Mouse (Mus musculus) megakaryocyte, embryonic 14.5 days (primary cell): ENCODE data around the gene Exoc3l. TPM values are rescaled to one million over a fixed set of nuclear protein-coding genes. Genes with fewer than 3 reads are reported as not detected.

ENCODE experiments used
- H3K27me3 ChIP-seq: replicated peaks from 2 replicates; pipeline ENCODE3; 2012; ENCODE audit warnings: inconsistent platforms
- H3K36me3 ChIP-seq: replicated peaks from 2 replicates; pipeline ENCODE3; 2012; ENCODE audit warnings: low read length, inconsistent platforms, mixed read lengths
- H3K4me1 ChIP-seq: 2 replicates; pipeline ENCODE4 v1.6.1; 2012; ENCODE audit warnings: inconsistent platforms
- H3K4me3 ChIP-seq: replicated peaks from 2 replicates; pipeline ENCODE3; 2012; ENCODE audit warnings: moderate library complexity, mild to moderate bottlenecking, inconsistent platforms
- H3K9me3 ChIP-seq: 2 replicates; pipeline ENCODE4 v1.6.1; 2012; ENCODE audit warnings: inconsistent platforms
- FLI1 ChIP-seq: IDR thresholded peaks from 2 replicates; pipeline ENCODE4 v1.6.1; 2012; ENCODE audit warnings: low read length, inconsistent platforms, mixed read lengths
- GATA1 ChIP-seq: IDR thresholded peaks from 3 replicates; pipeline ENCODE4 v1.6.1; 2012; ENCODE audit warnings: mixed read lengths, low read length, inconsistent platforms, borderline replicate concordance
- polyA plus RNA-seq: library from polyadenylated mRNA; stranded (reverse); fragments of >175 nt; gene quantifications from 2 replicates; pipeline ENCODE4 v1.2.3, GENCODE M21; 2012; ENCODE audit warnings: low replicate concordance; ENCODE audit not compliant: insufficient read depth

Exoc3l gene
- polyA plus RNA-seq, 1 experiment = 76.3 TPM

DNA sequence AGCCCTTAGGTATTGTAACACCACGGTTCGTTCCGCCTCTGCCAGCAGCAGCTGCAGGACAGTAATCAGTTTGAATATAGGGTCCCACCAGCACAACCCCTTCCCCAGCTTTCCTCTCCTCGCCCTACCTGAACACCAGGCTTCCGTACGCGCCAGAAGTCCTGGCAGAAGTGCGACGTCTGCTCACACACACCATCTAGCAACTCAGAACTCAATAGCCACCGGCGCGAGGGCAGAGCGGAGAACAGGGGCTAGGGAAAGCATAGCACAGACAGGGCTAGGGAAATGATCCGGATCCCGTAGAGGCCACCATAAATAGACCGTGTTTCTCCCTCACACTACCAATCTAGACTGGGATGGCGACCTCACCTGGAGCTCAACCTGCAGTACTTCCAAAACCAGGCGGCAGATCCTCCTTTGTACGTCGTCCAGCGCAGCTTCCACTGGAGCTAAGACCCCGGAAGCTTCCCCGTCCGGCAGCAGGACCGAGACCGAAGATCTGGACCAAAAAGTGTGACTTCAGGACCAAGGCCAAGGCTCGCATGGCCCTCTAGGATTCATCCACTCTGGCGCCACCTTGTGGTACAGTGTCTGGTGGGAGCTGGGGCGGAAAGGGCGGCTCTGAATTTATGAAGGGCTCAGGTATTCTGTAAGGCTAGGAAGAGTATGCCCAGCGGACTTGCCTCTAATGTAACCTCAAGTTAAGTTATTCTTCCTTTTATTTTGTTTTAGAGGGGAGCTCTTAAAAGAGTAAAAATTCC is 5.2 kb downstream of the Exoc3l start:
- Histone ChIP-seq H3K36me3 (peaks cover 29% of the 10 kb centered on the region), H3K9me3 (no peaks in the 10 kb centered on the region), H3K27me3 (peaks cover 2% of the 10 kb centered on the region), H3K4me3 (peak overlapping the region; percentile 94), H3K4me1 (peaks cover 70% of the 10 kb centered on the region)
- TF ChIP-seq FLI1 (no peak), GATA1 (no peak)

DNA sequence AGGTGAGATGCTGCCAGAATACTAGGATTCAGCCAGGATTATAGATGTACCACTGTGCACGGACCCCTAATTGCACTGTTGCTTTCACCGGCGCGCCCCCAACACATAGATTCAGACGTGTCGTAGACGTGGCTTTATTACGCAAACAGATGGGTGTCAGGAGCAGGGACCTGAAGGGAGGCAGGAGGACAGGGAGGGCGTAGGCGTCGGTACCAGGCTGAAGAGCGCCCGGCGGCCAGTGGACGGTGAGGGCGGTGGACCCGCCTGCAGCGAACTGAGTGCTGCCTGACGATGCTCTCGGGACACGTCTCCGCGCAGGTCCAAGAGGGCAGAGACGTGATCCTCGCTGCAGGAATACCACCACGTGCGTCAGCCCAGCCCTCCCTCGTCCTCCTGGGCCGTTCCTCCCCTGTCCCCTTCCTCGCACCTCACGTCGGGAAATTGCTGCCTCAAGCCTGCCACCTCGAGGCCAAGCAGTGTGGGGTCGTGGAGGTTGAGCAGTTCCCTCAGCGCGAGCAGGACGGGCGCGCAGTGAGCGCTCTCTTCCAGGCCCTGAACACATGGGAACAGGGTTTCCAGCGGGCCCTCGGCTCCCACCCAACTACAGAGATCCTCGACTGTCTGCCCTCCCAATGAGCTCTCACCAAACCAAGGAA is 6.0 kb downstream of the Exoc3l start, which contains the start of gene 4931428F04Rik:
4931428F04Rik (minus strand) TSS at position 60 of the 656 bp plus-strand sequence.
- Histone ChIP-seq H3K4me3 (peak within 1 kb of the TSS; percentile 94), H3K27me3 (peaks cover 6% of the 10 kb centered on the region), H3K36me3 (peaks cover 32% of the 10 kb centered on the region), H3K9me3 (no peaks in the 10 kb centered on the region), H3K4me1 (peaks cover 67% of the 10 kb centered on the region)
- TF ChIP-seq GATA1 (no peak), FLI1 (no peak)

DNA sequence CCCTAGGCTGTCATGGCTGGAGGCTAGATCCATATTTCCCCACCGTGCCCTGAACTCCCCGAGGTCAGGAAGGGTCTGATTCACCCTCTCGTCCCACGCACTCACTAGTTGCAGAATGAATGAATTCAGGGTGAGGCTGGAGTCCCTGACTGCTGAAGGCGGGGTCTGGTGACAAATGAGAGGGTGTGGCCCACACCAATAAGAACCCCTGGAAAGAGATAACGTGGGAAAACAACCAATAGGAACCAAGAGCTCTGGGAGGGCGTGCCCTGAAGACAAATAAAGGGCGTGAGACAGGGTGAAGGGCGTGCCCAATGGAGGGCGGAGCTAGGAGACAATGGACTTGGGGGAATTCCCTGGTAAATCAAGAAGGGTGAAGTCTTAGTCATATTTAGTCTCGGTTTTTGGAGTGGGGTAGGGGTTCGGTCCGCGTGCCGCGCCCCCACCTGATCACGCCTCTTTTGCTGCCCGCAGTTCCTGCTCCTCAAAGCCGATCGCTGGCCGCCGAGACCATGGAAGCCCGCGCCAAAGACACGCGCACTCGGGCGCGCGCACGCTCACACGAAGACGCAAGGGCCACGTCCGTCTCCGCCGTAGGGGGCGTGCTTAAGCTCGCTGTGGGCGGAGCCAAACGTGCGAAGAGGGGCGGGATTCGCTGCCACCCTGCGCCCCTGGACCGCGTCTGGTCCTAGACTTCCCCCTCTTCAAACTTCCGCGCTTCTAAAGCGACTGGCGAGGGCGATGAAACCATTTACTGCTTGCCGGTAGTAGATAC is 6.8 kb downstream of the Exoc3l start:
- TF ChIP-seq GATA1 = no peak; the same call in 2 of the 3 replicates
- no peak for TF ChIP-seq FLI1
- Histone ChIP-seq H3K4me3 (peak overlapping the region; percentile 94), H3K36me3 (peaks cover 28% of the 10 kb centered on the region), H3K9me3 (no peaks in the 10 kb centered on the region), H3K4me1 (peaks cover 61% of the 10 kb centered on the region), H3K27me3 (peaks cover 9% of the 10 kb centered on the region)

DNA sequence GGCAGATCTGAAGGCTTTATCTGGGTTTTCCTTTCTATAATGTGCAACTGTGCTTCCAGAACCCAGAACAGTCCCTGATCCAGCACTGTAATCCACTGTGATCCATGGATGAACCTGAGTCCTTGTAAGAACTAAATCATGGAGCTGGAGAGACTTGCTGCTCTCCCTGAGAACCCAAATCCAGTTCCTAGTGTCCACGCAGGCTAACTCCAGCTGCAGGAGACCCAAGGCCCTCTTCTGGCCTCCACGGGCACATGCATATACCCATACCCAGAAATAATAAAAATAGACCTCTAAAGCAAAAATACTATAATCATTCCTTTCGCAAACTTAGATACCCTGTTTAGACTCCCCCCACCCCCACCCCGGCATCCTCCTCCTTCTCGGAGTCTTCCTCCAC is 7.7 kb downstream of the Exoc3l start:
- Histone ChIP-seq H3K27me3 (peaks cover 9% of the 10 kb centered on the region), H3K9me3 (no peaks in the 10 kb centered on the region), H3K4me1 (peaks cover 58% of the 10 kb centered on the region), H3K36me3 (peaks cover 19% of the 10 kb centered on the region), H3K4me3 (no peak overlapping the region)
- no peak for TF ChIP-seq GATA1

DNA sequence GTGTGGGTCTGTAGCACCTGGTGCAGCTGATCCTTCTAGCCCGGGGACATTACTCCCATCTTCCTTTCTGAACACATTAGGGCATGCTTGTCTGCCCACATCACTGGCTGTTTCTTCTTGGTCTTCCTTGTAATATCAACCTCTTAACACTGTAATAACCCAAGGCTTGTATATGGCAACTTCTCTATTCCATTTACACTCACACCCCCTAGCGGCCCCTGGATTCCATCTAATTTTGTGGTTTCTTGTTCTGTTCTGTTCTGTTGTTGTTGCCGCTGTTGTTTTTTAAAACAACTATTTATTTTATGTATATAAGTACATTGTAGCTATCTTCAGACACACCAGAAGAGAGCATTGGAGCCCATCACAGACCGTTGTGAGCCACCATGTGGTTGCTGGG is 9.0 kb downstream of the Exoc3l start:
- no peak for TF ChIP-seq GATA1
- TF ChIP-seq FLI1 = no peak
- Histone ChIP-seq H3K9me3 (no peaks in the 10 kb centered on the region), H3K36me3 (peaks cover 10% of the 10 kb centered on the region), H3K27me3 (peaks cover 11% of the 10 kb centered on the region), H3K4me3 (no peak overlapping the region), H3K4me1 (peaks cover 62% of the 10 kb centered on the region)

DNA sequence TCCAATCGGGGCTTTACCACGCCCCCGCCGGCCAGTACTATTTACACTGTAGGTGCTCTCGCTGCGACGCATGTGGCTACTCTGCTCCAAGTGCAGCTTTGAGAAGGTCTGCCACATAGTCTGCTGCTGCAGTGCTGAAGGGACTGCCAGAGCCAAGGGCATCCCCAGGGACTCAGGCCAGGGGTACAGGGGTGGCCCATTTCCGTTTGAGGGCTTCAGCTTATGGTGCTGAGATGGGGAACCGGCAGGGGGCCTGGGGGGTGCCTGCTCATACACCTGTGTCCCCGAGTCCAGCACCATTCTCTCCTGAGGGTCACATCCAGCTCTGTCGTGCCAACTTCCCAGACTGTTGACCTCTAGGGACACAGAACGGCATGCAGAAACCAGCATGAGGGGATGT is 10.4 kb downstream of the Exoc3l start:
- no peak overlapping the region for H3K4me3 ChIP-seq
- no peak for TF ChIP-seq FLI1
- TF ChIP-seq GATA1 = no peak
- peaks cover 3% of the 10 kb centered on the region; the same call in 1 of the 2 replicates for H3K9me3 ChIP-seq
- H3K36me3 ChIP-seq = peaks cover 16% of the 10 kb centered on the region
- peaks cover 17% of the 10 kb centered on the region for H3K27me3 ChIP-seq
- H3K4me1 ChIP-seq = peaks cover 55% of the 10 kb centered on the region

DNA sequence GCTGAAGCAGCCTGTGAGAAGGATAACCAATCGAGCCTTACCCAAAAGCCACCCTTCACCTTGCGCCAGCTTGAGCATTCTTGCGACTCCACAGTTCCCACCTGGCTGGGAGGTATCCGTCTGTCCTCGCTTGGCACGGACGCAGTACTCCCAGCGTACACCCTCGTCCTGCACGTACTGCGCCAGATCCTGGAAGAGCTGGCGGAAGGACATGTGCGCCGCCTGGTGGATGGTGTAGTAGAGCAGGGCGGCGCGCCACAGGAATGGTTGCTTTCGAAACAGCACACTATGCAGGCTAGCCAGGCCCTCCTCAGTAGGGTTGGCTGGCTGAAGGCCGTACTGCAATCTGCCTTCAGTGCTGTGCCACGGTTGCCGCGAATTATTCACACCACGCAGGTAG is 12.8 kb downstream of the Exoc3l start:
- peak overlapping the region; percentile 89 for H3K4me3 ChIP-seq
- no peak for TF ChIP-seq GATA1
- TF ChIP-seq FLI1 = no peak
- H3K27me3 ChIP-seq = peaks cover 40% of the 10 kb centered on the region
- peaks cover 50% of the 10 kb centered on the region for H3K4me1 ChIP-seq
- peaks cover 16% of the 10 kb centered on the region for H3K36me3 ChIP-seq
- H3K9me3 ChIP-seq = peaks cover 3% of the 10 kb centered on the region; the same call in 1 of the 2 replicates

DNA sequence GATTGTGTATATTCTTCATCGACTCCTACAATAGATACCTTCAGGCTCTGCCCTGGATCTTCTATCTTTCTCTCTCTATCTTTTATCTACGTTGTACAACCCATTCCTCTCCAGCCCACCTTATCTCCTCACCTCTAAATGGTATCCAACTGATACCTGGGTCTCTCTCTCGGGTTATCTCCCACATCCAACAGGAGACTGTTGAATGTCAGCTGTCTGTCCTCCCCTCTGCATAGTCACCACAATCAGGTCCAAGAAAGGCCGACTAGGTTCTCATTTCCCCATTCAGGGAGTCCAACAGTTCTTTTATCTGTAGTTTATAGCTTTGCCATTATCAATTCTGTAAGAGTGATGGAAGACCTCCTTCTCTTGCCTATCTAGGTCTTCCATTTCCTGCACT is 13.7 kb downstream of the Exoc3l start:
- Histone ChIP-seq H3K36me3 (peaks cover 16% of the 10 kb centered on the region), H3K27me3 (peaks cover 49% of the 10 kb centered on the region), H3K4me3 (no peak overlapping the region), H3K4me1 (peaks cover 52% of the 10 kb centered on the region), H3K9me3 (peaks cover 3% of the 10 kb centered on the region; the same call in 1 of the 2 replicates)
- no peak for TF ChIP-seq GATA1
- TF ChIP-seq FLI1 = no peak

DNA sequence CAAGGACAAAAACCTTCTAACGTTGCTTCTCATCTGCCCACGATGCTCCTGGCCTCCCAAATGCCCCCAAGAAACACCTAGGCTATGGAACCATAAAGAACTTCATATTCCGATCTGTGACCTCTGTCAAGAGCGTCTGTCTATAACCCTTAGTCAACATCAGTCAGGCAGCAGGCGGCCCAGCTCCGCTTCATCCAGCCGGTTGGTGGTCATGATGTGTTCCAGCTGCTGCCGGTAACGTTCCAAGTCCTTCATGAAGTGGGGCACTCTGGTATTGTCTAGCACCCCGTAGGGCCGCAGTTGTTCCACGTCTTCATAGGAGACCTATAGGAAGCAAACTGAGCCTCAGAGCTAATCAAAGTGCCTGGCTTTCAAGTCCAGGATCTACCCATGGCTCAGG is 14.1 kb downstream of the Exoc3l start:
- Histone ChIP-seq H3K4me3 (no peak overlapping the region), H3K9me3 (peaks cover 3% of the 10 kb centered on the region; the same call in 1 of the 2 replicates), H3K4me1 (peaks cover 54% of the 10 kb centered on the region), H3K36me3 (peaks cover 16% of the 10 kb centered on the region), H3K27me3 (peaks cover 53% of the 10 kb centered on the region)
- TF ChIP-seq FLI1 = no peak
- no peak for TF ChIP-seq GATA1
